Mouse (Mus musculus): Measurements from ENCODE around the gene Lats2.

DNA sequence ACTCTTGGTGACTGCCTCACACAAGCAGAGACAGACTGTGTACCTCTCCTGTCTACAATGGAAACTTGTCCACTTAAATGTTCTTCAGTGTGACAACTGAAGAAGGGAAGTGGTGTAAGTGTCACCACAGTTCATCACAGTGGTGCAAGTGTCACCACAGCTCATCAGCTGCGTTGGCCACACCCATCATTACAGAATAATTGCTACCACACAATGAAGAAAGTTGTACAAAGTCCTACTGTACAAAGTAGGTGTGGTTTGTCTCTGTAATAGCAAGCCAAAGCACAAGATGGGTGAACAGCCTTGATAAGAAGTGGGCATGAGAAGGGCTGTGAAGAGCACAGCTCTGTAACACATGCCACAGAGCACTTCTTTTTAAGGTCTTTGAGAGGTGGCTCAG, 45.3 kb downstream of the Lats2 start:
- no peak for TF ChIP-seq POLR2A (IDR thresholded peaks at IDR 0.05; ENCODE audit: low read depth, low read length)
- TF ChIP-seq CTCF (IDR thresholded peaks at IDR 0.05; ENCODE audit: borderline replicate concordance, insufficient read depth, low read length): no peak

Data from embryonic fibroblast, embryonic 13.5 days (primary cell).